Mouse (Mus musculus) urinary bladder, postnatal 14 days (tissue): Measurements from ENCODE around the gene Dot1l.
A peak's percentile ranks its signal among the peaks of the same experiment; 100 is the strongest.

Source experiments
- DNase-seq: peaks from one replicate; pipeline ENCODE4 v3.0.0; 2021; ENCODE audit warnings: low spot score

The Dot1l gene

GRCm38 (mm10) chr10:80758651-80759050 lies 3.6 kb downstream of the Dot1l start:
- no peak for DNase-seq

GRCm38 (mm10) chr10:80760596-80761524 lies 5.9 kb downstream of the Dot1l start:
- no peak for DNase-seq

- DNase-seq = no peak
Observed at GRCm38 (mm10) chr10:80761821-80762220, 6.8 kb downstream of the Dot1l start.

DNA sequence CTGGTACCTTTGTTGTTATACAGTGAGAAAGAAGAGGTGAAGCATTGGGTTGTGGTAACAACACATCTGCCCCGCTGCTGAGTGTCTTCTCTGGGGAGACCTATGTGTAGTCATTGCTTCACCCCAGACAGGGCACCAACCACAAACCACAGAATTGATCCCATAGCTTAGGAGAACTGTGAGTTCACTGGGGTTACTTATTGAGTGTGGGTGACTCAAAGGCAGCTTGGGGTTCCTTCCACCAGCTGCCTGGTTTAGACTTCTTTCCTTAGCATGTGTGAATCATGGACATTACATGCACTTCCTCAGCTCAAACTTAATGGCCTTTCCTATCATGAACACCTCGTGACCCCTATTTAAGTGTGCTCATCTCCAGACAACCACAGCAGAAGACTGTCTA lies 8.5 kb downstream of the Dot1l start:
- no peak for DNase-seq

DNA sequence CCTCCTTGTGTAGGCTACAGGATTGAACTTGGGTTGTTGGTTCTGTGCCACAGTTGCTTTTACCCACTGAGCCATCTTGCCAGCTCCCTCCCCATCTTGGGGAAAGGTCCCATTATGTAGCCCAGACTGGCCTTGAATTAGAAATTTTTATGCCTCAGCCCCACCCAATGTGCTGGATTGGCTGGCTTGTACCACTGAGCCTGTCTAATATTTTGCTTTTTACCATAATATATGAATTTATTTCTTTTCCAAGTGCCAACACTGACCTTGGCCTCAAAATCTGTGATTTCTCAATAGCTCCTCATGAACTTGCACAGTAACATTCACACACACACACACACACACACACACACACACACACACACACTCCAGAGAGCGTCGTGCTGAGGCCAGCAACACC lies 10.7 kb downstream of the Dot1l start:
- no peak for DNase-seq

DNA sequence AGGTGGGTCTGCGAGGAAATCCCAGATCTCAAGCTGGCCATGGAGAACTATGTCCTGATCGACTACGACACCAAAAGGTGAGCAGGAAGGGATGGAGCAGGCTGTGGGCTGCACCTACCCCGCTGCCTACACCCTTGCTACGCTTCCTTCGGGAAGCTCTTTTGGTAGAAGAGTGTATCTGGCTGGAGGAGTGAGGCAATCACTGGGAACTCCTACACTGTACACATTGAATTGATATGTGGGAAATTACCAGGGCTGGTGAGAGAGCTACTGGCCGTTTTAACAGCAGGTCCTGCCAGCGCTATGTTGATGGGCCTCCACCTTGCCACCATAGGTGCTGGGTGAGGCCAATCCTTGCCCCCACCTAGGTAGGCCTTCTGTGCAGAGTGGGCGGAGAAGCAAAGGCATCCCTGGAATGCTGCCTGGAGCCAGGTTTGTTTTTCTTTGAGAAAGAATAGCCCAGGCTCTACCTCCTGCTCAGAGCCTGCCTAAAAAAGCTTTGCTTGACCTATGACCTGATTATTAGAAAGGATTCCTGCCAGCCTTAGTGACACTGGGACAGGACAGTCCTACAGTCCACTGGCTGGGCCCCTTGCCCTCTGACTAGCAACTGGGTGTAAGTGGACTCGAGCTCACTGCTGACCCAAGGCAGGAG lies 11.3 kb downstream of the Dot1l start:
- no peak for DNase-seq

- DNase-seq = no peak
Observed at GRCm38 (mm10) chr10:80768365-80768764, 13.4 kb downstream of the Dot1l start.

DNA sequence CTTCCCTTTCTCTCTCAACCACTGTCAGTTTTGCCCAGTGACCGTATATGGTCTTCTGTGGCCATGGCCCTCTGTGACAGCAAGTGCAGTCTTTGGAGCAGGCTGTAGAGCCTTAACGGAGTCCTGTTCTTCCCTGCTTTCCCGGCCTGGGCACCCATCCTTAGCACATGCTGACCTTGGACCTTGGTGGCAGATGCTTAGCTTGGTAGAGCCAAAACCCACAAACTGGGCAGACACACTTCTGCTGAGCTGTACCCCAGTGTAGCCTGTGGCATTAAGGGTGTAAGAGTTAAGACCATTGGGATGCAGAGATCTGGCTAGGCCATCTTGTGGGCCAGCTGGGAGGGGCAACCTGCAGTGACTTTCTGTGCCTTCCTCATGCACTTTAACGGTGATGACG lies 18.8 kb downstream of the Dot1l start:
- DNase-seq = no peak

- DNase-seq = peak; percentile 82
Observed at GRCm38 (mm10) chr10:80774549-80774948, 19.5 kb downstream of the Dot1l start.

GRCm38 (mm10) chr10:80774981-80775380 lies 20.0 kb downstream of the Dot1l start:
- no peak for DNase-seq

DNA sequence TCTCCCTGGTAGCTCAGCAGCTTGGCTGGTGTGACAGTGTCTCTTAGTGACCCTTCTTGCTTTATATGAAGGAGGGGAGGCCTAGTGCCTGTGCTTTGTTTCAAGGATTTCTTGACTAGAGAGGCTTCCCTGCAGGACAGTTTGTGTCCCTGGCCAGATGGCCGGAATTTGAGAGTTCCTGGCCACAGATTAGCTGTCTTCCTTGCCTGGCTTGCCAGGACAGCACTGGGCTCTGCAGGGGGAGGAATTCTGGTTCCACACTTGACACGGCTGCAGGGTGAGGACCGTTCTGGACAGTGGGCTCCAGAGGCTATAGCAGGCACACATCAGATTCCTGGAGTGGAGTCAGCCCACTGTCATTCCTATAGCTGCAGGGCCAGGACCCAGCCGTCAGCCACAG lies 20.7 kb downstream of the Dot1l start:
- no peak for DNase-seq

DNA sequence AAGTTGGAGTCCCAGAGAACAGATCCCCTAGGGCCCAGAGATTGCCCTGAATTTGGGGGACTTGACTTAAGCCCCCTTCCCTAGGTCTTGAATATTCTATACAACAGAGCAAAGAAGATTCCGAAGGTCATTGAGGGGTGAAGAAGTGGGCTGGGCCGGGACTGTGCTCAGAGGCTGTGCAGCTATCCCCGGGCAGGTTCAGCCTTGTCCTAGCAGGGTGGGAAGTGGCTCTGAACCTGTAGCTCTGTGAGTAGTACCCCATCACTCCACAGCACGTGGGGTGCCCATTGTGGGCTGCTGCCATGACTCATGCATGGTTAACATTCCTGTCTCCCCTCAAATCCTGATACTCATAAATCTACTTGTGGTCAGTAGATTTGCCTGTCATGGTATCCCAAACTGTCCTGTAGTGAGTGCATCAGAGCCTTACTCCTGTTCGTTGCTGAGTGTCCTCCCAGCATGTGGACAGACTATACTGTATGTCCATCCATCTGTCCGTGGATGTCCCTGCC lies 21.4 kb downstream of the Dot1l start:
- DNase-seq = peak; percentile 66

GRCm38 (mm10) chr10:80777123-80777522 lies 22.1 kb downstream of the Dot1l start:
- no peak for DNase-seq

GRCm38 (mm10) chr10:80779565-80779964 lies 24.6 kb downstream of the Dot1l start:
- DNase-seq = no peak

- no peak for DNase-seq
Observed at GRCm38 (mm10) chr10:80784302-80784701, 29.3 kb downstream of the Dot1l start.

- DNase-seq = no peak
Observed at GRCm38 (mm10) chr10:80784871-80785270, 29.9 kb downstream of the Dot1l start.

DNA sequence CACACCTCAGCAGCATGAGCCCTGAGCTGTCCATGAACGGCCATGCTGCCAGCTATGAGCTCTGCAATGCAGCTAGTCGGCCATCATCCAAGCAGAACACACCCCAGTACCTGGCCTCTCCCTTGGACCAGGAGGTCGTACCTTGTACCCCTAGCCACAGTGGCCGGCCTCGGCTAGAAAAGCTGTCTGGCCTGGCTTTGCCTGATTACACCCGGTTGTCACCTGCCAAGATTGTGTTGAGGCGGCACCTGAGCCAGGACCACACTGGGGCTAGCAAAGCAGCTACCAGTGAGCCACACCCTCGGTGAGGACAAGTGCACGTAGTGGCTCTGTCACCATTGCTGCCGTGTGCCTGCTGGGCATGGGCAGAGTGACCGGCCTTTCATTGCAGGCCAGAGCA lies 31.0 kb downstream of the Dot1l start:
- no peak for DNase-seq

GRCm38 (mm10) chr10:80787517-80787916 lies 32.5 kb downstream of the Dot1l start:
- no peak for DNase-seq

- DNase-seq = no peak
Observed at GRCm38 (mm10) chr10:80790761-80791404, 35.9 kb downstream of the Dot1l start.

DNA sequence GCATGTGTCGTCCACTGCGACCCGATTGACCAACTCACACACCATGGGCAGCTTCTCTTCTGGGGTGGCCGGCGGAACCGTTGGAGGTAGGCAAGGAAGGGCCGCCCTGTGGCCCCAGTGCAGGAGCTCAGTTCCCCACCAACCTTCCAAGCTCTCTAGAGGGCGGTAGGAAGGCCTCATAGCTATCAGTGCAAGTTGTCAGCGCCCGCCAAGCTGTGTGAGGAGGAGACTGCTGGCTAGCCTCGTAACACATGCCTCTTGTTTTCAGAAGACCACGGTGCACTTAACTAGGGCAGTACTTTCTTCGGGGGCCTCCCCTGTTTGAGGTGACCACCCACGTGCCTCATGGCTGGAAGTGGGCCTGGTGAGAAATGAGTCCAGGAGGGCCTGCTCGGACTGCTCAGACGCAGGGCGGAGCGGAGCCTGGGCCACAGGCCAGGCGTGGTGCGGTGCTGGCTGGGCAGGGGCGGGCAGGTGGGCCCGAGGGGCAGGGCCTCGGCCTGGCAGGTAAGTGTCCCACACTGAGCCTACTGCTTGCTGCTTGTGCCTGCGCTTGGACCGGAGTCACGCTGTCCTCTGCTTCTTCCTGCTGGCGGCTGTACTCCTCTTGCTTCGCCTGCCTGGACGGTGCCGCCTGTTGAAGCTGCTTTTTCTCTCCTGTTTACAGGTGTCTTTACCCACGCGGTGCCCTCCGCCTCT lies 36.6 kb downstream of the Dot1l start:
- no peak for DNase-seq

GRCm38 (mm10) chr10:80792175-80793032 lies 37.4 kb downstream of the Dot1l start:
- DNase-seq = no peak
